Mouse (Mus musculus) intestine, embryonic 15.5 days (tissue): ENCODE results near the gene Ddb2. TPM values are rescaled to one million over a fixed set of nuclear protein-coding genes. Genes with fewer than 3 reads are reported as not detected.
"Not testable (repeated sequence)": the region's sequence is repeated elsewhere in the genome, so short reads cannot be mapped to it uniquely, and the experiment has no call there.

Experiments
- ATAC-seq: fragments of 200-750 bp; cut with Nextera tagmentation; 2 replicates; pipeline ENCODE4 v1.8.0; 2017; ENCODE audit warnings: moderate TSS enrichment, moderate library complexity
- H3K27ac ChIP-seq: fragments of 300-500 bp; sonication (generic); 2 replicates; pipeline ENCODE4 v1.5.1; 2015; ENCODE audit warnings: mild to moderate bottlenecking, inconsistent platforms
- H3K27me3 ChIP-seq: fragments of 300-500 bp; sonication (generic); replicated peaks from 2 replicates; pipeline ENCODE4 v1.6.1; 2015; ENCODE audit warnings: inconsistent platforms
- H3K36me3 ChIP-seq: fragments of 300-500 bp; sonication (generic); 2 replicates; pipeline ENCODE4 v1.6.1; 2015; ENCODE audit warnings: inconsistent platforms
- H3K4me1 ChIP-seq: fragments of 300-500 bp; sonication (generic); replicated peaks from 2 replicates; pipeline ENCODE4 v1.6.1; 2015; ENCODE audit warnings: inconsistent platforms
- H3K4me2 ChIP-seq: fragments of 300-500 bp; sonication (generic); replicated peaks from 2 replicates; pipeline ENCODE4 v1.6.1; 2015; ENCODE audit warnings: mild to moderate bottlenecking, inconsistent platforms
- H3K4me3 ChIP-seq: fragments of 300-500 bp; sonication (generic); replicated peaks from 2 replicates; pipeline ENCODE4 v1.5.1; 2015; ENCODE audit warnings: inconsistent platforms
- H3K9ac ChIP-seq: fragments of 300-500 bp; sonication (generic); 2 replicates; pipeline ENCODE4 v1.6.1; 2015; ENCODE audit warnings: inconsistent platforms
- H3K9me3 ChIP-seq: fragments of 300-500 bp; sonication (generic); 2 replicates; pipeline ENCODE4 v1.6.1; 2016; ENCODE audit warnings: inconsistent platforms
- WGBS: fragments of 180-500 bp; shearing (Covaris S2); methylation state at CpG from one replicate; pipeline ENCODE4 v1.1.7; 2015; 5-methylcytosine and 5-hydroxymethylcytosine counted together
- polyA plus RNA-seq: library from polyadenylated mRNA; unstranded; fragments of >200 nt; fragmentation: Nextera tagmentation; extraction: Ambion mirVana; gene quantifications from 2 replicates; pipeline ENCODE4 v1.2.1, GENCODE M21; 2015

Ddb2 gene
- polyA plus RNA-seq, 1 experiment from 2014 or later = 14.8 TPM

DNA sequence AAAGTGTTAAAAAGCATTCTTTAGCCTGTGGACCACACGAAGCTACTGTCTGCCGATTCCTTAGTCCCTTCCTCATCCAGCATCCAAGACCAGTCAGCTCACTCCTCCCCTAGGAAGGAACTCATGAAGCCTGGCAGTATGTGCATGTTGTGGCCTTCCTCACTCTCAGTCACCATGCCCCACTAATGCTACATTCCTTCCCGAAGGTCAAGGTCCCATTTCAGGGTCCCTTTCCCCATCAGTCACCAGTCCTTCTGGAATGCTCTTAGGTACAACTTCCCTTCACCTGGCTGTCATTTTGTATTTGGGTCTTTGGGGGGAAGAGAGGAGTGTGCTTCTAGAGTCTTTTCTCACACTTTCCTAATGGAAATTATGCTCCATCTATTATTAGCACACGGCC lies 15.2 kb upstream of the Ddb2 start:
- H3K9ac ChIP-seq = no peak overlapping the region
- H3K36me3 ChIP-seq = no peaks in the 10 kb centered on the region
- peaks cover 11% of the 10 kb centered on the region for H3K4me1 ChIP-seq
- 72% methylated on average over 4 of the region's 4 CpGs for WGBS
- no peak for ATAC-seq
- H3K27ac ChIP-seq = no peak overlapping the region
- H3K4me3 ChIP-seq = no peak overlapping the region
- H3K4me2 ChIP-seq = no peak overlapping the region
- H3K27me3 ChIP-seq = peaks cover 14% of the 10 kb centered on the region; the same call in 1 of the 2 replicates
- no peaks in the 10 kb centered on the region for H3K9me3 ChIP-seq

DNA sequence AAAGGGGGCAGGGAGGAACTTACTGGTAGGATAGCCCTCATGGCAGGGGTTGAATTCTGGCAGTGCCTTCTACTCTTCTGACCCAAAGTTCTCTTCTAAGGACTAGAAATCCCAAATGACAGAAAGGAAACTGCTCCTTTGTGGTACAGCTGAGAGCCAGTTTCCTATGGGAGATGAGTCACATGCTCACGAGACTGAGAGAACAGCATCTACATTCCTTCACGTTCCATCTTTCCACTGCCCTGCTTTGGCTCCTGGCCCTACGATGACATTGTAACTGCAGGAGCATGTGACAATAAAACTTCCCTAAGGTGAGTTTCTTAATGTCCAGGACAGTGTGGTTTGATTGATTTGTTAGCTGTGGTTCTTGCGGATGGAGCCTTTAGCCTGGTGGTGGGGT lies 11.6 kb upstream of the Ddb2 start:
- Histone ChIP-seq H3K4me3 (no peak overlapping the region), H3K27me3 (no peaks in the 10 kb centered on the region), H3K9ac (no peak overlapping the region), H3K4me1 (no peaks in the 10 kb centered on the region), H3K36me3 (no peaks in the 10 kb centered on the region), H3K27ac (no peak overlapping the region), H3K4me2 (no peak overlapping the region), H3K9me3 (no peaks in the 10 kb centered on the region)
- ATAC-seq = no peak
- WGBS = 77% methylated on average over 4 of the region's 4 CpGs

DNA sequence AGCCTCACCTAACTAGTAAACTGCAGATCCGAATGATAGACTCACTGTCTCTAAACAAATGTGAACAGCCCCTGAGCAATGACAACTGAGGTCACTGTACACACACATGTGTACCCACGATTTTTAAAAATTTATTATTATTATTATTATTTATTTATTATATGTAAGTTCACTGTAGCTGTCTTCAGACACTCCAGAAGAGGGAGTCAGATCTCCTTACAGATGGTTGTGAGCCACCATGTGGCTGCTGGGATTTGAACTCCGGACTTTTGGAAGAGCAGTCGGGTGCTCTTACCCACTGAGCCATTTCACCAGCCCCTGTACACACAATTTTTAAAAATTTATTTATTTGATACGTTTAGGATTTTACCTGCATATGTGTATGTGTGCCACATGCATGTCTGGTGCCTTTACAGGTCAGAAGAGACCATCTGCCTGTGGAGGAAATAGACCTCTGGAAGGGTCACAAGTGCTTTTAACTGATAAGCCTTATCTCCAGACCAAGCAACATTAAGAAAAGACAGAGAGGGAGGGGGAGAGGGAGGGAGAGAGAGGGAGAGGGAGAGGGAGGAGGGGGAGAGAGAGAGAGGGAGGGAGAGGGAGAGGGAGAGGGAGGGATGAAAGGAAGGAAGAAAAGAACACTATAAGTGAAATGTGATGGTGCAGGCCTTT lies 7.9 kb upstream of the Ddb2 start:
- H3K4me2 ChIP-seq = no peak overlapping the region
- no peak overlapping the region for H3K27ac ChIP-seq
- H3K4me3 ChIP-seq = no peak overlapping the region
- H3K27me3 ChIP-seq = no peaks in the 10 kb centered on the region
- no peak overlapping the region for H3K9ac ChIP-seq
- no peaks in the 10 kb centered on the region for H3K4me1 ChIP-seq
- WGBS = 74% methylated on average over 5 of the region's 5 CpGs
- H3K9me3 ChIP-seq = no peaks in the 10 kb centered on the region
- H3K36me3 ChIP-seq = no peaks in the 10 kb centered on the region
- peak; percentile 45; the same call in 1 of the 2 replicates for ATAC-seq

DNA sequence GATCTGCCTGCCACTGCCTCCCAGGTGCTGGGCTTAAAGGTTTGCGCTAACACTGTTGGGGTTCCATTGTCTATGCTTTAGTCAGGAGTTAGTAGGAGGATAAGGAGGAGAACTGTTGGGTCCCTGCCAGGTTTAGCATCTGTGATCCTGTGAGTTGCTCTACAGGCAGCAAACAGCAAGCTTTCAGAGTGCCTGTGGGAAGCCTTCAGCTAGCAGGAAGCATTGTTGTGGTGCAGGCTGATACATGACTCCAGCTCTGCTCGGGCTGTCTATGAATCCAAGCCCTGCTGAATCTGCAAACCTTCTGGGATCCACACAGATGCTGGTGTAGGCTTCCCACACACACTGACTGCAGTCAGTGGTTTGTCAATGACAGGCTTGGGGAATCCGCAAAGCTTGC lies 6.6 kb upstream of the Ddb2 start:
- Histone ChIP-seq H3K4me1 (no peaks in the 10 kb centered on the region), H3K4me3 (no peak overlapping the region), H3K4me2 (no peak overlapping the region), H3K9ac (no peak overlapping the region), H3K27ac (no peak overlapping the region), H3K36me3 (no peaks in the 10 kb centered on the region), H3K27me3 (no peaks in the 10 kb centered on the region), H3K9me3 (no peaks in the 10 kb centered on the region)
- ATAC-seq = no peak
- WGBS = 69% methylated on average over 3 of the region's 3 CpGs

DNA sequence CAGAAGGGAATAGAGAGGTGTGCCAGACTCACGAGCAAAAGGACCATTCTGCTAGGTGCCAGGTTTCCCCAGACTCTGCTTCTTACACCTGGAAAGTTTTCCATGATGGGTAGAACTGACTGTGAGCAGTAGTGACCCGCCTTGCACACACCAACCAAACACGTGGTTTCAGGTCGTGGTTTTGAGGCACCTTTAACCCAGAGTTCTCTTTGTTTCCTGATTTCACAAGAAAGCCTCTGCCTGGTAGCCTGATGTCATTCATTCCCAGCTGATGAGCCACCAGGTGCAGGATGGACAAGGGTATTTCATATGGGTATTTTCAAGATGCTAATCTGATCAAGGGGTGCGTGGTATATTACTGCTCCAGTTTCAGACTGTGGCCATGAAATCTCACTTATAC lies 5.8 kb upstream of the Ddb2 start:
- no peak overlapping the region for H3K4me2 ChIP-seq

DNA sequence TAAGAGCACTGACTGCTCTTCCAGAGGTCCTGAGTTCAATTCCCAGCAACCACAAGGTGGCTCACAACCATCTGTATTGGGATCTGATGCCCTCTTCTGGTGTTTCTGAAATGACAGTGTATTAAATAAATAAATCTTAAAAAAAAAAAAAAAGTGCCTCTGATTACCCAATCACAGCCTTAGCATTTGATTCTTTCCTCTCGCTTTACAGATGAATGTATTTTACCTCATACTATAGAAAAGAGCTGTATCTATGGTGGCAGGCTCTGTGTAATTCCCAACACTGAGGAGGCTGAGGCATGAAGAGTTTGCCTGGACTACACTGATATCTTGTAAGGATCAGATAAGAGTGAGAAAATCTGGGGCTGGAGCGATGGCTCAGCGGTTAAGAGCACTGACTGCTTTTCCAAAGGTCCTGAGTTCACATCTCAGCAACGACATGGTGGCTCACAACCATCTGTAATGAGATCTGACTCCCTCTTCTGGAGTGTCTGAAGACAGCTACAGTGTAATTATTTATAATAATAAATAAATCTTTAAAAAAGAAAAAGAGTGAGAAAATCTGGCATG lies 814 bp upstream of the Ddb2 start:
- WGBS = 11% methylated on average over 4 of the region's 4 CpGs
- not testable (repeated sequence) for H3K27me3 ChIP-seq, H3K4me1 ChIP-seq, H3K36me3 ChIP-seq, H3K9me3 ChIP-seq, H3K9ac ChIP-seq
- peak overlapping the region; percentile 91 for H3K4me2 ChIP-seq
- peak overlapping the region; percentile 93 for H3K27ac ChIP-seq
- peak; percentile 59 for ATAC-seq
- peak overlapping the region; percentile 61 for H3K4me3 ChIP-seq

More for the DNA sequence above, 5.8 kb upstream of the Ddb2 start:
- no peaks in the 10 kb centered on the region for H3K36me3 ChIP-seq
- no peaks in the 10 kb centered on the region for H3K27me3 ChIP-seq
- WGBS = 60% methylated on average over 5 of the region's 5 CpGs
- H3K9ac ChIP-seq = no peak overlapping the region
- ATAC-seq = no peak
- no peaks in the 10 kb centered on the region for H3K9me3 ChIP-seq
- H3K4me1 ChIP-seq = no peaks in the 10 kb centered on the region
- H3K27ac ChIP-seq = no peak overlapping the region
- no peak overlapping the region for H3K4me3 ChIP-seq

DNA sequence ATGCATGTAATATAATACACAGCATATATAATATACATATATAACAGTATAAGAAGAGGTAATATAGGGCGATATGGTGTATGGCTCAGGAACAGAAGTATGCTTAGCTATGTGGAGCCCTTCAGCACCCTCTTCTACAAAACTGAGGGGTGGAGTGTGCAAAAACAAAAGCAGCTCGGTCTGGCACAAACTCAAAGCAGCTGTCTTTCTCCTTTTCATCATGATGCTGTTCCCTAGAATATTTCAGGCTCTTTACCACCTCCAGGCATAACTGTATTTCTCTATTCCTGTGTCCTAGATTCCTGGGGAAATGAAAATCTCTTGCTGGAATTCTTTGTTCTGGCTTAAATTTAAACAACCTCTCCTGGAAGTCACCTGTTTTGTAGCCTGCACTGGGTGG lies 7.0 kb downstream of the Ddb2 start:
- no peak overlapping the region for H3K4me2 ChIP-seq
- ATAC-seq = no peak
- no peak overlapping the region for H3K4me3 ChIP-seq
- H3K27ac ChIP-seq = no peak overlapping the region
- no peaks in the 10 kb centered on the region for H3K36me3 ChIP-seq
- H3K9ac ChIP-seq = no peak overlapping the region
- no peaks in the 10 kb centered on the region for H3K27me3 ChIP-seq
- 86% methylated on average over 2 of the region's 2 CpGs for WGBS
- no peaks in the 10 kb centered on the region for H3K4me1 ChIP-seq
- no peaks in the 10 kb centered on the region for H3K9me3 ChIP-seq

DNA sequence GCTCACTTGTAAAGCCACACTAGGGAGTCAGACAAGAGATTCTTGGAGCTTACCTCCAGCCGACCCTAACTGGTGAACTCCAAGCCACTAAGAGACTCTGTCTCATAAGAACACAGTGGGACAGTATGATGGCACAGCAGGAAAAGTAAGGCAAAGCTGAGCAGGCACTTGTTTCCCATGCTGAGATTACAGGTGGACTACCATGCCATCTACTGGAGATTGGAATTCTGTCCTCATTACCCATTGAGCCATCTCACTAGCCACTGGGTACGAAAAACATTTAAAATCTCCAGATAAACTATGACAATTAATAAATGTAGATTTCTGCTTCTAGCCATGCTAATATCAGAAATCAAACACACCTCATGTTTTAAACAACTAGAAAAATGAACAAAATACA lies 13.2 kb downstream of the Ddb2 start:
- WGBS = 83% methylated on average over 2 of the region's 2 CpGs

DNA sequence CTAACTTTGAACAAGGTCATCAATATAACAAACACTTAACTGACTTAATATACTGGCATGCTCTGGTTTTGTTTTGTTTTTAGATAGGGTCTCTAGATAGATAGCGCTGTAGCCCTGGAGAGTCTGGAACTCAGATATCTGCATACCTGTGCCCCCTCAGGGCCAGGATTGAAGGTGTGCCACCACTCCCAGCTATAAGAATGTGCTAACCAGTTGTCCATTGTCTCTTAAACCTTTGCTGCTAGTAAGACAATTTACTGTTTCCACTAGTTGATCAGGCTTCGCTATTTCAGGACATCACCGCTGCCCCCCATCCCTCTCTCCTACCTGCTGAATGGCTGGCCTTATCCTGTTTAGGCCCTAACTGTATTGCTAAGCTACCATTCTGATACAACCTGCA lies 16.3 kb downstream of the Ddb2 start:
- ATAC-seq = no peak
- Histone ChIP-seq H3K9me3 (no peaks in the 10 kb centered on the region), H3K27me3 (no peaks in the 10 kb centered on the region), H3K4me3 (no peak overlapping the region), H3K4me2 (no peak overlapping the region), H3K27ac (no peak overlapping the region), H3K9ac (no peak overlapping the region), H3K4me1 (no peaks in the 10 kb centered on the region), H3K36me3 (no peaks in the 10 kb centered on the region)
- 92% methylated on average over 3 of the region's 3 CpGs for WGBS

More for the DNA sequence above, 13.2 kb downstream of the Ddb2 start:
- Histone ChIP-seq H3K9me3 (no peaks in the 10 kb centered on the region), H3K36me3 (no peaks in the 10 kb centered on the region), H3K4me2 (no peak overlapping the region), H3K9ac (no peak overlapping the region), H3K4me3 (no peak overlapping the region), H3K27me3 (no peaks in the 10 kb centered on the region), H3K4me1 (no peaks in the 10 kb centered on the region), H3K27ac (no peak overlapping the region)
- ATAC-seq = no peak

DNA sequence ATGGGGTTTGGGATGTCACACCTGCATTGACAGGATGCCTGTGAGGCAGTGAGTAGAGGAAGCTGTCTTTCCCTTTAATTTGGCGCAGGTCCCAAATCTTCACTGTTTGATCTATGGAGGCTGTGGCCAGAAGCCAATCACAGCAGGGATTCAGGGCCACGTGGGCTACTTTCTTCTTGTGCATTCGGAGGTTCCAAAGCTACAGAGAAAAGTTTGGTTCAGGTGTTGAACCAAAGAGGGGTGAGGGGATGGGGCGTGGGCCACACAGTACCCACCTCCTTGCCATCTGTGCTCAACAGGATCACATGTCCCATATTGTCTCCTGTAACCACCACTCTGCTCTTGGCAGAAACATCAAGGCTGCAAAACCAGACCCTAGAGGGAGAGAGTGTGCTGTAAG lies 19.8 kb downstream of the Ddb2 start:
- Histone ChIP-seq H3K36me3 (peaks cover 3% of the 10 kb centered on the region), H3K9ac (no peak overlapping the region), H3K4me1 (no peaks in the 10 kb centered on the region), H3K27me3 (no peaks in the 10 kb centered on the region), H3K27ac (no peak overlapping the region), H3K4me2 (no peak overlapping the region), H3K9me3 (no peaks in the 10 kb centered on the region), H3K4me3 (no peak overlapping the region)
- 60% methylated on average over 4 of the region's 4 CpGs for WGBS
- ATAC-seq = no peak

DNA sequence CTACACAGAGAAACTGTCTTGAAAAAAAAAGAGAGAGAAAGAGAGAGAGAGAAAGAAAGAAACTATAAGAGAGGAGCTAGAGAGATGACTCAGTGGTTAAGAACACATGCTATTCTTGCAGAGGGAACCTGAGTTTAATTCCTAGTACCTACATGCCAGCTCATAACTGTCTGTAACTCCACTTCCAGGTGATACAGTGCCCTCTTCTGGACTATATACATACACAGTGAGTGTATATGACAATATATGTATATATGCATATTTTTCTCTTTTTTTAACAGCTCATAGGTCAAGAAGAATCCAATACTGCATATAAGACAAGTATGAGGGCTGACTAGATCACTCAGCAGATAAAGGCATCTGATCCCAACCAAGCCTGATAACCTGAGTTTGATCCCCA lies 23.5 kb downstream of the Ddb2 start:
- Histone ChIP-seq H3K9ac (no peak overlapping the region), H3K4me1 (no peaks in the 10 kb centered on the region), H3K4me3 (no peak overlapping the region), H3K27me3 (no peaks in the 10 kb centered on the region), H3K27ac (no peak overlapping the region), H3K4me2 (no peak overlapping the region), H3K36me3 (peaks cover 19% of the 10 kb centered on the region), H3K9me3 (no peaks in the 10 kb centered on the region)
- no peak for ATAC-seq

DNA sequence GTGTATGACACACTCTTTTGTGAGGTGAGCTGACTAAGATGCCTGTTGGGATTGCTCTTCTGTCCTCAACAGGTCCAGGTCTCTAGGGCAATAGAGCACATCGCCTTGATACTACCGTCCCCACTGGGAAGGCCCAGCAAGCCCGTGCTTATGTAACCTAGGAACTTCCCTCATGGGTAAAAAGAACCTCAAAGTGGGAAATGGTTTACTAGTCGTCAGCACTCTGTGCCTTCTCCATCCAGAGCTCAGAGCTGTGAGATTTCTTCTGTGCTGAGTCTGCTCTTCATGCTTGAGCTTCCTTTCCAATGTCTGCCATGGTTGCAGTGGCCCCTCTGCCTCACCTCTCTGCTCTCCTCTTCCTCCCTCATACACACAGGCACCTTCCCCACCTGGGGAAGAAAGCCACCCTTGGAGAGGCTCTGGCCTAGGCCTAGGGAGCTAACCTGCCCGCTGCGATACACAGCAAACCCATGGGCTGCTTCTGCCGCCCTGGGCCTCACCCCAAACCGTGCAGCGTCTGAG lies 30.5 kb downstream of the Ddb2 start:
- WGBS = 90% methylated on average over 9 of the region's 9 CpGs
- Histone ChIP-seq H3K36me3 (peaks cover 22% of the 10 kb centered on the region), H3K4me2 (no peak overlapping the region)

More for the DNA sequence above, 30.5 kb downstream of the Ddb2 start:
- no peak for ATAC-seq
- Histone ChIP-seq H3K9me3 (no peaks in the 10 kb centered on the region), H3K4me3 (no peak overlapping the region), H3K27ac (no peak overlapping the region), H3K4me1 (peaks cover 10% of the 10 kb centered on the region), H3K27me3 (no peaks in the 10 kb centered on the region), H3K9ac (no peak overlapping the region)
